Mouse (Mus musculus) left cerebral cortex, adult 8-10 months (tissue): ENCODE results near the gene Ppm1n. TPM values are rescaled to one million over a fixed set of nuclear protein-coding genes. Genes with fewer than 3 reads are reported as not detected.

ENCODE experiments used
- DNase-seq, 2 experiments: peaks; one replicate each; pipeline ENCODE4 v3.0.0; 2022; ENCODE audit warnings: low spot score in 2 of 2
- total RNA-seq, 4 experiments: library from RNA; stranded (reverse); gene quantifications; 2 replicates each; pipeline ENCODE4 v1.2.4; 2022

Ppm1n gene
- total RNA-seq, result under 1 TPM in 1 of 4 experiments, not detected in 3; 0.68 TPM

DNA sequence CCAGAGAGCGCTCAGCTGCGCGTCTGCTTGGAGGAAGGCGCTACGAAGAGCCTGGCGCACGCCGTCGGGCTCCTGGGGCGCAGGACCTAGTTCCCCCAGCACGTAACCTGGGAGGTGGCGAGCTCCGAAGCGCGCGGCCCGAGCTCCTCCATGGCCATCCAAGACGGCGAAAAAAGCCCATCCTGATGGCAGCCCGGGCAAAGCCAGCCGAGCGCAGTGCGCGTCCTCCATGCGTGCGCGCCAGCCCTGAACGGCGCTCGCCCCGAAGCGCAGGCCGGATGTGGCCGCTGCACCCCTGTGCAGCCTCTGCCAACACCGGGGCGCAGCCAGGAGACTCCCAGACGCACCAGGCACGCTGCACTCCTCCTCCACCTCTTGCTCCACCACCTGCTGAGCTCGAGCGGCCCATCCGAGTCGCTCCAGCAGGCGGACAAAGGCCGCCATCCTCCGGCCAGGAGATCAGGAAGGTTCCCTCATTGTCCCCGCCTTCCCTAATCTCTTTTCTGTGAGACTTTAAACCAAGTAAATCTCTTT lies at the start of gene Ppm1n:
Gene Ppm1n, minus strand, starts transcription at position 484 of the 534 bp plus-strand sequence.
- DNase-seq, result no peak

GRCm38 (mm10) chr7:19328425-19328824 lies 48.6 kb upstream of the Ppm1n start:
- DNase-seq, result no peak

- no peak for DNase-seq
Measured at GRCm38 (mm10) chr7:19327782-19328181, 47.9 kb upstream of the Ppm1n start.

- peak; percentile 70 to 89 for DNase-seq
Measured at GRCm38 (mm10) chr7:19327128-19327527, 47.3 kb upstream of the Ppm1n start.

DNA sequence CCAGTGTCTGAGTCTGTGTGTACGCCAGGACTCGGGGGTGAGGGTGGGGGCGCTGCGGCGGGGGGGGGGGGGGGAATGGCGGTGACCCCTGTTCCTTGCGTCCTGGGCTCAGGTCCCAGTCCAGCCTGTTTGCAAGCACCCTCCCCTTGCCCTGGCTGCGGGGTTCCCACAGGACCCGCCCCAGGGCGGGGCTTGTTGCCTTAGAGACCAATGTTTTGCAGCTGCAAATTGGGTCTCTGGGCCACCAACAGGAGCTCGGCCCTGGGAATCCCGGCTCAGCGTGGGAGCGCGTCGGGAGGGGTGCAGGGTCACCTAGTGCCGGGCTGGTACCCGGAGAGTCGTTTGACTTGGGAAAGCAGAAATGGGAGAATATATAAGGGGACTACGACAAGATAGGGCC lies 46.5 kb upstream of the Ppm1n start:
- peak in 1 of 2 experiments; percentile 71 for DNase-seq

DNA sequence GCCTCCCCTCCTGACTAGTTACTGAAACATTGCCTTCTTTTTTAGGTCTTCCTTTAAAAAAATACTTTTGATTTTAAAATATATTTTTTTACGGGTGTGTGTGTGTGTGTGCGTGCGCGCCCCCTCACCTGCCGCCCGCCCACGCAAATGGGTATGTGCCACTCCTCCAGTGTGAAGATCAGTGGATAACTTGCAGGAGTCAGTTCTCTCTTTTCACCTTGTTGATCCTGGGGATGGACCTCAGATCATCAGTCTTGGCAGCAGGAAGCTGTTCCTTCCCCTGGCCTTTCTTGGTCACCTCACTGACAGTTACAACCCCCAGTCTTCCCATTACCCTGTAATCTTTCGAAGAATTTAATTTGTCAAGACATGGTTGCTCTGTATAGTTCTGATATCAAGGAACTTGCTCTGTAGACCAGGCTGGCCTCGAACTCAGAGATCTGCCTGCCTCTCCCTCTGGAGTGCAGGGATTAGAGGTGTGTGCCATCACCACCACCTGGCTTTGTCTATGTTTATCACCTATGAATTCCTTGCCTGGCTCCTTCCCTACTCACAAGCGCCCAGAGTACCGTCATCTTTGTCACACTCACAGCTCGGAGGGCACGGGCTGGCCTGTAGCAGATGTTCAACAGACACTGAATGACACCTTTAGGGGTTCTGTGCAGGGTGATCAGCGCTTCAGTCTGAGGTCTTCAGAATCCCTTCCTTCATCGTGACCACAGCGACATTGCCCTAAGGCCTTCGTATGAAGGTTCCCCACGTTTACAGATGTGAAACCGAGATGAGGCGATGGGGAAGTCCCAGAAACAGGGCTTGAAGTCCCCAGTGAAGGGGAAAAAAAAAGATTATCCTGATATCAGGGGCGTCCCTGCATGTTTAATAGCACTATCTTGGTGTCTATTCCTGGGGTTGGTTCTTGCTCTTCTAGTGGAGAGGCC lies 45.7 kb upstream of the Ppm1n start:
- DNase-seq, result no peak

GRCm38 (mm10) chr7:19324221-19324620 lies 44.4 kb upstream of the Ppm1n start:
- no peak for DNase-seq

DNA sequence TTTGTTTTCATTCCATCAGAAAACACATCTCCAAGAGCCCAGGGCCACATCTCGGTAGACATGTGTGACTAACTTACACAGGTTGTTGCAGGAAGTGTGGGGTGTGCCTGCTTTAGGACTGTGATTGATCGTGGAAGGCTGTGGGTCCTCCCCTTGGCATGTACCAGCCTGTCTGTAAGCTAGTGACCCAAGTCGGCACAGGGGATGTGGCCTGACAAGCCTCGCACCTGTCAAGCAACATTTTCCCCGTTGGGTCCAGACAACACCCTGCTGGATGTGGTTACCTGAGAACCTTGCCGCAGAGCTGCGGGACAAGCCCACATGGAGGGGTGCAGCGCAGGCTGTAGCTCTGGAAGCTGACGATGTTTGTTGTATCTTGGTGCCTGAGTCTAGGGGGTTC lies 42.6 kb upstream of the Ppm1n start:
- no peak for DNase-seq

- DNase-seq, result no peak
Measured at GRCm38 (mm10) chr7:19321464-19321863, 41.6 kb upstream of the Ppm1n start.

- no peak for DNase-seq
Measured at GRCm38 (mm10) chr7:19320637-19321036, 40.8 kb upstream of the Ppm1n start.

- DNase-seq, result peak; percentile 89 to 95
Measured at GRCm38 (mm10) chr7:19319906-19320305, 40.0 kb upstream of the Ppm1n start.

DNA sequence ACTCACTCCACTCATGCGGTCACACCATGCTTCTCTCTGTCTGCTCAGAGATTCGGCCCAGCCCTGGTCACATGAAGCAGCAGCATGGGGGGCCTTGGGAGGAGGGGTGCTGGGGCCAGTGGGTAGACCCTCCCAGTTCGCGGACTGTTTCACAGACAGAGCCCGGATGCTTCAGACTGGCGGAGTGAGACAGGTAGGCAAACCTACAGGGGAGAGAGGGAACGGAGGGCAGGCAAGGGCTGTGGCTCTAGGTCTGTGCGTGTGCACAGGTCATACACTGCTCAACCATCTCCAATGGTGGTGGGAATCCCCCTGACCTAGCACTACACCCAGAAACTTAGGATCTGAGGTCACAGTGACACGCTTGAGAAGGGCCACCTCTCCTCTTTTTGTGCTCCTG lies 39.6 kb upstream of the Ppm1n start:
- DNase-seq, result no peak

GRCm38 (mm10) chr7:19318676-19319075 lies 38.8 kb upstream of the Ppm1n start:
- no peak for DNase-seq

DNA sequence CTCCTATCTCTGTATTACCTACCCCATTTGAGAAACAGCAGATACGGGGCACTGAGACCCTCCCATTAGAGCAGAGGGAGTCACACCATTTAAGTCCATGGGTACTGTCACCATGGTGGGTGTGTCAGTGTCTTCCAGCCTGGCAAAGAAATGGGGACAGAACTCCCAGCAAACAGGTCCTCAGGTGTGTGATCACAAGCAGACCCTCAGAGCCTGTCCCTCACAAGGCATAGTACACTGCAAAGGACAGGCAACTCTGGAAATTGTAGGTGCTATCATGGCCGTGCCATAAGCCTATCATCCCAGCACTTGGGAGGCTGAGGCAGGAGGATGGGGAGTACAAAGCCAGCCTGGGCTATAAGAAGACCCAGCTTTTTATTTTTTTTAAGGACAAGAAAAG lies 38.3 kb upstream of the Ppm1n start:
- DNase-seq, result no peak

- DNase-seq, result no peak
Measured at GRCm38 (mm10) chr7:19316451-19317161, 36.7 kb upstream of the Ppm1n start.

- DNase-seq, result no peak
Measured at GRCm38 (mm10) chr7:19314033-19314432, 34.2 kb upstream of the Ppm1n start.

- DNase-seq, result no peak
Measured at GRCm38 (mm10) chr7:19311991-19312390, 32.1 kb upstream of the Ppm1n start.

- peak; percentile 92 to 95 for DNase-seq
Measured at GRCm38 (mm10) chr7:19309884-19310641, 30.2 kb upstream of the Ppm1n start, which contains the start of gene Fosb. Gene Fosb (minus strand): TSS chr7:19310051.

DNA sequence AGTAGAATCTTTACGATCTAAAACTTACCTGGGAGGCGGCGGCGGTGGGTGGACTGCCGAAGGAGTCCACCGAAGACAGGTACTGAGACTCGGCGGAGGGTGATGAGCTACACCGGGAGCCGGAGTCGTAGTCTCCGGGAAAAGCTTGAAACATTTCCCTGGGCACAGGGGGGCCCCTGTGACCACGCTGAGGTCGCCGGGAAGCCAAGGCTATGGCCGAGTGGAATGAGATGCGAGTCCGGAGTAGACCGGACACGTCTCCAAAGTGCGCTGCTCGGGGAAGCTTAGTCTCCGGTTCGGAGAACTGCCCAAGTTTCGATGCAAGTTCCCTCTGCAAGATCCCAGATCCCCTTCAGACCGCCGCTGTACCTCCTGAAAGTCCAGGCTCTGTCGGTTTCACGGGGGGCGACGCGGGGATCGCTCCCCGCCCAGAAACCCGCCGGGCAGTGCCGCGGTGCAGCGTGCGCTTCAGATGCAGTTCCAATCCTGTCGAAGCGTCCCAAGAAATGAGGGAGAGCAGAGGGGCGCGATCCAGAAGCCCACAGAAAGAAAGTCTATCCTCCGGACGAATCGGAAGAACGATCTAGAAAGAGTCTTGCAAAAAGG lies 29.5 kb upstream of the Ppm1n start:
- DNase-seq, result no peak

DNA sequence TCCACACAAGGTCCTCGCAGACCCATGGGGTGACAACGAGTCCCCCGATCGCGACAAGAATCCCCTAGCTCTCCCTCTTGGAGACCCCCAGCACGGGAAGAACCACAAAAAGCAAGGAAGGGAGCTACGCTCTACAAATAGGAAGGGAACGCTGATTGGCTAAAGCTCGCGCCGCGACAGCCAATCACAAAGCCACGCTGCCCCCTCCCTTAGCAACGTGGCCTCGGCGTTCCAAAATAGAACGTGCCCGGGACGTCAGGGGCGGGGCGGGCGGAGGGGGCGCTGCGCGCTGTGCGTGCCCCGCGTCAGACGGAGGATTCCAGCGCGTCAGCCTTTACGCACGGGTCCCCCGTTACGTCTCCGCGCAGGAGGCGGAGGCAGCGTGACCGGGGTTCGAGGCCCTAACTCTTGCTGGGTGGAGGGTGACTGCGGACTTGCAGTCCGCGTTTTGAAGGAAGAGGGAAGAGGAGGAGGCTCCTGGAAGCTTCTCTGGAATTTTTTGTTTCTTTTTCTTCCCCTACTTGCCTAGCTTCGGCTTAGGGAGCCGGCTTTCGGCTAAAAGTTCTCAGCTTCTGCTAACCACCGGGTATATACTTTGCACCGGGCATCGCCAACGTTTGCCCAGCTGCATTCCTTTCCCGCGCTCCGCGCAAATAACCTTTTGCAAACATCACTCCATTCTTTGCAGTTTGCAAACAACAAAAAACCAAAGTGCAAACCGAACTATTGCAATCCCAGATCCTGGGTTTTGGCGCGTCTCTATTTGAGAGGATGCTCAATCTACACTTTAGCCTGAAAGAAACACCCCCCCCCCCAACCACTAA lies 28.8 kb upstream of the Ppm1n start:
- DNase-seq, result peak; percentile 87 to 96
